Mouse (Mus musculus): ENCODE data around the gene Smr3a.

The Smr3a gene

DNA sequence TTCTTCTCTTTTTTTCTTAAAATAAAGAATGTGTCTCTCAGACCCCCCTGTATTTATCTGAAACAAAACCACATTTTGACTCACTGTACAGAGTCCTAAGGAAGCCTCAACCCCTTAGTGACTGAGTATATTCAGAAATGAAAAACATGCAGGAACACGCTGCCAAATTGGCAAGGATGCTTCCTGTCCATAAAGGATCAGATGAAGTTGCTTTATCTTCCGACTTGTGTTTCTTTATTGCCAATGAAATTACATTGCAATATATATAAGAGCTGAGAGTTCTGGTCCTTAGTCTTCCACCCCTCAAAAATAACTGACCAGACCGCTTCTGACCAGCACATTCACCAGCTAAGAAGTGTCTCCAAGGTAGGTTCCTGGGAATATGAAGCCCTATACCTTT is at the start of gene Smr3a:
Gene Smr3a, plus strand, starts transcription at position 301 of the 400 bp plus-strand sequence.
- DNase-seq = no peak

DNA sequence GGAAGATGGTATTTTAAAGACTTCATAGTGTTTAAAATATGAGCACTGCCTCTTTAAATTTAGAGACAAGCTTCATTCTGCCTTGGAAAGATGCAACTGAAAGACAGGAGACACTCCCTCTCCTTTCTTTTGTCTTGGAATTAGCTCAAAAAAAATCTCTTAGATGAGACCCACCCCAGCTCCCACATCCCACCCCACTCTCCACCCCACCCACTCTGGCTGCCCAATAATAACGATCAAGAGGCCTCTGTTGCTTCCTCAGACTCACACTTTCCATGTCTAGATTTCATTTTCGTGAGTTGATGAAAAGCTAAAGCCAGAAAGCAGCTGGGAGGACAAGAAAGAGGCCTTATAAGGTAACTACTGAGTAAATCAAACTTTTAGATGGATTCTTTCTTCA is 33.1 kb upstream of the Smr3a start, which contains the start of the genes 2310003L06Rik and Gm28434:
Gene 2310003L06Rik, plus strand, starts transcription at position 259 of the 400 bp plus-strand sequence.
Gene Gm28434, plus strand, starts transcription at position 317 of the 400 bp plus-strand sequence.
- DNase-seq = no peak

DNA sequence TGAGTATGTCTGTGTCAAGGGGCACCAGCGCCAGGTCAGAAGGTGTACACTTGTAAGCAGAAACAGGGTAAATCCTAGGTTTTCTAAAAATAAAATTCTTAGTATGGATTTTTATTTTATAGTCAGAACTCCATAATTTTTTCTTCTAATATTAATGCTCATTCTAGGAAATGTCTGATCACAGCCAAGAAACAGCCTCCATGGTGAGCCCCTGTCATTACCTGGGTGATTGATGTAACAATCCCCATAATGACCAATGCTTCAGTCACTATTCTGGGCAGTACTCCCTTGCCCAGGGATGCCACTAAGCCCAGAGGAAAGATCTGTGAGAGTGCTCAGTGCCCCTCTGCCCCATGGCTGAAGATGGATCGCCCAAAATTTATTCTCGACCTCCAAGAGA is 23.2 kb upstream of the Smr3a start, which contains the start of gene Cabs1:
Gene Cabs1, plus strand, starts transcription at position 301 of the 400 bp plus-strand sequence.
- DNase-seq = no peak

DNA sequence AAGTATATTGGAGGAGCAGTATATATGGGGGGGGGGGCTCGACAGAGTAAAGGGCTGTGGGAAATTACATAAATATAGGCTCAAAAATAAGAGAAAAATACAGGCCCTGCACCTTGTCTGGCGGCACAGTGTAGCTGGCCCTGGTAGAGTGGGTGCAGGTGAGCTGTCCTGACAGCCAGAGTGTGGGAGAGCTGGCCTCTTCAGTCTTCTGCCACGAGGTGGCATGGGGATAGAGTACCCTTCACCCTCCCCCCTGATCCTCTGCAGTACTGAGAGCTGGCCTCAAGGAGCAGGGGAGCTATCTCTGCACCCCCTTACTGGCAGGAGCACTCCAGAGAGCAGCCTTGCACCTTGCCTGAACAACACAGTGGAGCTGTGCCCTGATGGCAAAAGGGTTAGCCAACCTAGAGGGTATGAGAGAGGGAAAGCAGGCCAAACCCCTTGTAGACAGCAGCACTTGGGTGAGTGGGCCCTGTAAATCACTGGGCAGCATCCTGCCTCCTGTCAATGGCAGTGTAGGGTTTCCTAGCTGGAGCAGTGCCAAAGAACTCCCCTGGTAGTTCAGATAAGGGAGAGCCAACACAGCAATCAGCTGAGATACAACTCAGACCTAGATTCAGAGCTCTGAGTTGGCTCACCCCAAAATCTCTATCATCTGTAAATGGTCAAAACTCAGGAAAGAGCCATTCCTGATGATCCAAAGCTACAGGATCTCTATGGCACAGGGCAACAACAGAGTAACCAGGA is 19.7 kb upstream of the Smr3a start:
- DNase-seq = no peak

DNA sequence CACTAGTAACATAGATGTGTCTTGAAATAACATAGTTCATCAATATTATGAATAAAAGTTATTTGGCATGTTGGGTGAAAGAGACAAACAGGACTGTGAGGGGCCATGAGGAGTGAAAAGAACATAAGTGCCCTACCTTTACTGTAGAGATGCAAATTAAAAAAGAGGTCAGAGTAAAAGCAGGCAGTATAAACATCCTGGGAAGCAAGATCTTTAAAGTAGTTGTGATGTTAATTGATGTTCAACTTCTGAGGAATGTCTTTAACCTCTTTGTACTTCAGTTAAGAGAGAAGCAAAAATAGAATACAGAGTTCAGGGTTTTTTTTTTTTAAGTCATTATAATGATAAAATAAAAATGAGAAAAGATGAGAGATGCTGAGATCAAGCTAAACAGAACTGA is 2.9 kb downstream of the Smr3a start:
- no peak for DNase-seq

Measured in B cell, adult 2 months (primary cell).